Mouse (Mus musculus) adrenal gland, adult 2 months (tissue): ENCODE results near the gene Ezh1. TPM values are rescaled to one million over a fixed set of nuclear protein-coding genes. Genes with fewer than 3 reads are reported as not detected.

Experiments
- DNase-seq: peaks from one replicate; pipeline ENCODE4 v3.0.0; 2021
- polyA plus RNA-seq: library from polyadenylated mRNA; depleted of rRNA; stranded (reverse); fragments of >200 nt; gene quantifications from 2 replicates; pipeline ENCODE4 v1.2.3, GENCODE M21; 2012; rRNA removed
- total RNA-seq, 2 experiments: library from RNA; stranded (reverse); gene quantifications; 2 replicates each; pipeline ENCODE4 v1.2.3; 2021

The Ezh1 gene
- total and polyA plus RNA-seq, 3 experiments, result 20.1 to 35.0 (median 31.3) TPM

- DNase-seq, result peak; percentile 66
Observed at GRCm38 (mm10) chr11:101143338-101144225, 82.7 kb downstream of the Ezh1 start.

GRCm38 (mm10) chr11:101142215-101142967 lies 83.9 kb downstream of the Ezh1 start:
- no peak for DNase-seq

Other genes starting within 250 kb of the Ezh1 start
- gene Atp6v0a1, start 217.0 kb downstream of the Ezh1 start, total RNA-seq, result 100 to 1,000 TPM; 116 to 159 TPM
- 77.9 and 98.0 TPM in 2 replicates for gene Atp6v0a1, start 217.0 kb downstream of the Ezh1 start, polyA plus RNA-seq
- 10 to 100 TPM; 38.0 to 42.5 TPM for gene Naglu, start 156.5 kb downstream of the Ezh1 start, total RNA-seq
- 102 and 120 TPM in 2 replicates for gene Naglu, start 156.5 kb downstream of the Ezh1 start, polyA plus RNA-seq
- 1 to 10 TPM; 1.1 to 2.5 TPM for gene Hsd17b1, start 148.1 kb downstream of the Ezh1 start, total RNA-seq
- 2.1 and 2.3 TPM in 2 replicates for gene Hsd17b1, start 148.1 kb downstream of the Ezh1 start, polyA plus RNA-seq
- gene Coasy, start 143.9 kb downstream of the Ezh1 start, total RNA-seq, result 10 to 100 TPM; 86.9 to 90.5 TPM
- gene Coasy, start 143.9 kb downstream of the Ezh1 start, polyA plus RNA-seq, result 178 and 187 TPM in 2 replicates
- gene Mlx, start 139.2 kb downstream of the Ezh1 start, total RNA-seq, result 10 to 100 TPM; 57.8 to 72.3 TPM
- 36.3 and 42.4 TPM in 2 replicates for gene Mlx, start 139.2 kb downstream of the Ezh1 start, polyA plus RNA-seq
- 1 to 10 TPM; 3.6 to 5.9 TPM for gene Psmc3ip, start 131.0 kb downstream of the Ezh1 start, total RNA-seq
- 0.38 and 0.71 TPM in 2 replicates for gene Psmc3ip, start 131.0 kb downstream of the Ezh1 start, polyA plus RNA-seq
- 10 to 100 TPM; 50.7 to 50.9 TPM for gene Retreg3, start 106.6 kb downstream of the Ezh1 start, total RNA-seq
- 41.7 and 46.9 TPM in 2 replicates for gene Retreg3, start 106.6 kb downstream of the Ezh1 start, polyA plus RNA-seq
- gene Tubg1, start 106.5 kb downstream of the Ezh1 start, total RNA-seq, result 10 to 100 TPM; 42.9 to 43.0 TPM
- 15.2 and 42.7 TPM in 2 replicates for gene Tubg1, start 106.5 kb downstream of the Ezh1 start, polyA plus RNA-seq
- 1 to 10 TPM; 6.2 to 7.5 TPM for gene Tubg2, start 70.6 kb downstream of the Ezh1 start, total RNA-seq
- 5.5 and 6.0 TPM in 2 replicates for gene Tubg2, start 70.6 kb downstream of the Ezh1 start, polyA plus RNA-seq
- 1 to 10 TPM; 6.8 TPM for gene Cntnap1, start 55.9 kb downstream of the Ezh1 start, total RNA-seq
- gene Cntnap1, start 55.9 kb downstream of the Ezh1 start, polyA plus RNA-seq, result 9.3 and 9.4 TPM in 2 replicates
- 10 to 100 TPM; 19.4 to 39.7 TPM for gene Plekhh3, start 55.1 kb downstream of the Ezh1 start, total RNA-seq
- 112 and 122 TPM in 2 replicates for gene Plekhh3, start 55.1 kb downstream of the Ezh1 start, polyA plus RNA-seq
- under 1 TPM; 0.26 to 0.83 TPM for gene Ccr10, start 51.0 kb downstream of the Ezh1 start, total RNA-seq
- 0.84 and 1.6 TPM in 2 replicates for gene Ccr10, start 51.0 kb downstream of the Ezh1 start, polyA plus RNA-seq
- gene Ramp2, start 19.6 kb upstream of the Ezh1 start, total RNA-seq, result 10 to 100 TPM; 46.5 to 46.9 TPM
- gene Ramp2, start 19.6 kb upstream of the Ezh1 start, polyA plus RNA-seq, result 109 and 114 TPM in 2 replicates
- gene Vps25, start 27.2 kb upstream of the Ezh1 start, total RNA-seq, result 100 to 1,000 TPM; 102 to 116 TPM
- gene Vps25, start 27.2 kb upstream of the Ezh1 start, polyA plus RNA-seq, result 186 and 204 TPM in 2 replicates
- 1 to 10 TPM; 2.1 to 3.7 TPM for gene Wnk4, start 34.1 kb upstream of the Ezh1 start, total RNA-seq
- gene Wnk4, start 34.1 kb upstream of the Ezh1 start, polyA plus RNA-seq, result 0.62 and 0.94 TPM in 2 replicates
- gene Cntd1, start 52.5 kb upstream of the Ezh1 start, total RNA-seq, result under 1 TPM; 0.32 to 0.38 TPM
- gene Cntd1, start 52.5 kb upstream of the Ezh1 start, polyA plus RNA-seq, result 0.06 and 0.11 TPM in 2 replicates
- 10 to 100 TPM; 68.3 to 84.3 TPM for gene Coa3, start 52.7 kb upstream of the Ezh1 start, total RNA-seq
- 380 and 465 TPM in 2 replicates for gene Coa3, start 52.7 kb upstream of the Ezh1 start, polyA plus RNA-seq
- 100 to 1,000 TPM; 107 to 160 TPM for gene Becn1, start 75.8 kb upstream of the Ezh1 start, total RNA-seq
- 81.6 and 126 TPM in 2 replicates for gene Becn1, start 75.8 kb upstream of the Ezh1 start, polyA plus RNA-seq
- 100 to 1,000 TPM; 129 to 161 TPM for gene Psme3, start 89.8 kb upstream of the Ezh1 start, total RNA-seq
- gene Psme3, start 89.8 kb upstream of the Ezh1 start, polyA plus RNA-seq, result 31.7 and 45.2 TPM in 2 replicates
- gene Aoc2, start 98.6 kb upstream of the Ezh1 start, total RNA-seq, result 1 to 10 TPM; 4.9 to 5.5 TPM
- gene Aoc2, start 98.6 kb upstream of the Ezh1 start, polyA plus RNA-seq, result 6.3 and 7.7 TPM in 2 replicates
- gene Aoc3, start 104.1 kb upstream of the Ezh1 start, total RNA-seq, result 10 to 100 TPM; 48.4 to 76.6 TPM
- gene Aoc3, start 104.1 kb upstream of the Ezh1 start, polyA plus RNA-seq, result 69.3 and 101 TPM in 2 replicates
- gene G6pc, start 141.1 kb upstream of the Ezh1 start, total RNA-seq, result 10 to 100 TPM in 1 of 2 experiments, 1 to 10 TPM in 1; 1.8 to 24.0 TPM
- gene G6pc, start 141.1 kb upstream of the Ezh1 start, polyA plus RNA-seq, result 0.13 and 0.26 TPM in 2 replicates
- gene Aarsd1, start 191.2 kb upstream of the Ezh1 start, total RNA-seq, result 10 to 100 TPM; 21.8 to 38.2 TPM
- gene Aarsd1, start 191.2 kb upstream of the Ezh1 start, polyA plus RNA-seq, result 25.0 and 28.1 TPM in 2 replicates
- 1 to 10 TPM; 1.9 to 5.6 TPM for gene Gm27029, start 198.3 kb upstream of the Ezh1 start, total RNA-seq
- 0.24 TPM in 1 of 2 replicates, not detected in the other for gene Gm27029, start 198.3 kb upstream of the Ezh1 start, polyA plus RNA-seq
- 10 to 100 TPM; 23.7 to 24.4 TPM for gene Rundc1, start 198.6 kb upstream of the Ezh1 start, total RNA-seq
- 22.0 and 22.1 TPM in 2 replicates for gene Rundc1, start 198.6 kb upstream of the Ezh1 start, polyA plus RNA-seq
- gene Ptges3l, start 198.9 kb upstream of the Ezh1 start, total RNA-seq, result 1 to 10 TPM; 2.1 to 4.3 TPM
- 0.93 and 1.1 TPM in 2 replicates for gene Ptges3l, start 198.9 kb upstream of the Ezh1 start, polyA plus RNA-seq
- 10 to 100 TPM; 34.0 to 75.2 TPM for gene Rpl27, start 215.8 kb upstream of the Ezh1 start, total RNA-seq
- gene Rpl27, start 215.8 kb upstream of the Ezh1 start, polyA plus RNA-seq, result 133 and 183 TPM in 2 replicates
- 10 to 100 TPM; 33.2 to 40.5 TPM for gene Ifi35, start 221.9 kb upstream of the Ezh1 start, total RNA-seq
- 32.3 and 44.1 TPM in 2 replicates for gene Ifi35, start 221.9 kb upstream of the Ezh1 start, polyA plus RNA-seq
- 10 to 100 TPM in 1 of 2 experiments, 1 to 10 TPM in 1; 6.0 to 12.9 TPM for gene Rnd2, start 238.5 kb upstream of the Ezh1 start, total RNA-seq
- 6.0 and 11.3 TPM in 2 replicates for gene Rnd2, start 238.5 kb upstream of the Ezh1 start, polyA plus RNA-seq
- gene Vat1, start 239.8 kb upstream of the Ezh1 start, total RNA-seq, result 100 to 1,000 TPM in 1 of 2 experiments, 10 to 100 TPM in 1; 95.6 to 189 TPM
- 151 and 157 TPM in 2 replicates for gene Vat1, start 239.8 kb upstream of the Ezh1 start, polyA plus RNA-seq